15 mouse cellular contexts compared by ENCODE assay signal in the genomic region with DNA sequence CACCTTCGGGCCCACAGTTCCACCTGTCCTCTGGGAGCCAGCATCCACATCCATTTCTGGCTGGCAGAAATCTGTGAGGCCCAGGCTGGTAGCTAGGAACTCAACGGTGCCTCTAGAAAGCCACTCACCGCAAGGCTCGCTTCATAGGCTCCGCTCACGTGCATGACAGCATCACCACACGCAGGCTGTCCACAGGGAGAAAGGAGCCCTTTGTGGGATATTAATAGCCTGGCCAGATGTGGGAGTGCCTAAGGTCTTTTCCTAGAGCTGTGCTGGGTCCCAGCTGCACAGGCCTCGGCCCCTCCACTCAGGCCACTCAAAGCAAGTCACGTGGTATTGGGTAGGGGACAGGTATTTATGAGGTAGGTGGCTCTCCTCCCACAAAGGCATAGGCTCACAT. TPM values are rescaled to one million over a fixed set of nuclear protein-coding genes. Genes with fewer than 3 reads are reported as not detected.
DNase-seq lines count a peak whose midpoint lies in the region; ATAC-seq and TF ChIP-seq lines count a peak whose summit lies in the region.
"Had no signal": no experiment of that assay in that cellular context is flagged by ENCODE, and none has a peak within 500 bp of the region (broad histone marks: within the 10 kb centered on the region; RNA-seq: fewer than 3 reads in every experiment).

No protein-coding gene starts in this region.

- WGBS in heart, embryonic 15.5 days, result 38% methylated on average over 9 of the region's 9 CpGs
- WGBS in kidney, postnatal 0 days, result 55% methylated on average over 9 of the region's 9 CpGs

- ATAC-seq in heart, embryonic 15.5 days (replicated peaks; ENCODE audit: insufficient number of reproducible peaks, insufficient read depth, low FRiP score, low read depth), result peak; percentile 52
- ATAC-seq in kidney, postnatal 0 days (replicated peaks; ENCODE audit: low FRiP score, low read depth), result peak; percentile 42; the same call in 1 of the 2 replicates
- ATAC-seq: midbrain, embryonic 13.5 days had no signal

- no peak overlapping the region for H3K4me2 ChIP-seq in heart, embryonic 15.5 days
- H3K4me2 ChIP-seq in kidney, postnatal 0 days (ENCODE audit: low read length), result no peak overlapping the region
- H3K4me2 ChIP-seq: forebrain, embryonic 12.5 days; limb, embryonic 15.5 days; midbrain, embryonic 13.5 days had no signal

- H3K27me3 ChIP-seq in heart, embryonic 15.5 days, result no peaks in the 10 kb centered on the region
- H3K27me3 ChIP-seq in kidney, postnatal 0 days (ENCODE audit: insufficient read depth, low read length), result no peaks in the 10 kb centered on the region
- H3K27me3 ChIP-seq: limb, embryonic 15.5 days; midbrain, embryonic 13.5 days had no signal

- H3K9me3 ChIP-seq in heart, embryonic 15.5 days (replicated peaks), result no peaks in the 10 kb centered on the region
- H3K9me3 ChIP-seq in kidney, postnatal 0 days (replicated peaks; ENCODE audit: low read length), result no peaks in the 10 kb centered on the region
- H3K9me3 ChIP-seq: forebrain, embryonic 12.5 days; limb, embryonic 15.5 days; midbrain, embryonic 13.5 days had no signal

- no peak overlapping the region for H3K4me3 ChIP-seq in heart, embryonic 15.5 days
- no peak overlapping the region for H3K4me3 ChIP-seq in kidney, postnatal 0 days (replicated peaks; ENCODE audit: low read depth, low read length)
- H3K4me3 ChIP-seq: forebrain, embryonic 12.5 days; limb, embryonic 15.5 days; midbrain, embryonic 13.5 days had no signal

- H3K4me1 ChIP-seq in heart, embryonic 15.5 days (replicated peaks), result peaks cover 80% of the 10 kb centered on the region
- H3K4me1 ChIP-seq in kidney, postnatal 0 days (replicated peaks; ENCODE audit: insufficient read depth, low read length), result peaks cover 32% of the 10 kb centered on the region

- H3K9ac ChIP-seq in heart, embryonic 15.5 days, result no peak overlapping the region
- no peak overlapping the region for H3K9ac ChIP-seq in kidney, postnatal 0 days (ENCODE audit: low read depth, low read length)
- H3K9ac ChIP-seq: forebrain, embryonic 12.5 days; limb, embryonic 15.5 days; midbrain, embryonic 13.5 days had no signal

- peak overlapping the region; percentile 26 for H3K27ac ChIP-seq in heart, embryonic 15.5 days
- H3K27ac ChIP-seq in kidney, postnatal 0 days, result no peak overlapping the region
- H3K27ac ChIP-seq: forebrain, embryonic 12.5 days; limb, embryonic 15.5 days; macrophage; midbrain, embryonic 13.5 days had no signal

- no peak for TF ChIP-seq CTCF in kidney, postnatal 0 days (IDR thresholded peaks at IDR 0.05; ENCODE audit: low read depth)

- DNase-seq in heart, adult 11 months, result no peak
- no peak for DNase-seq in kidney, postnatal 0 days (ENCODE audit: low spot score)
- DNase-seq in kidney, adult 18-20 months, result no peak
- peak; percentile 62 to 66 for DNase-seq in B cell, adult 2 months
- peak; percentile 43 for DNase-seq in forelimb bud, embryonic 11.5 days (ENCODE audit: low read depth, low spot score)
- DNase-seq in ovary, postnatal 36 days (ENCODE audit: low spot score), result no peak
- DNase-seq: adrenal gland, postnatal 36 days; cerebellum, postnatal 25 days; kidney, adult 9 months; lung, adult 2 months had no signal

- H3K36me3 ChIP-seq in heart, embryonic 15.5 days, result no peaks in the 10 kb centered on the region
- no peaks in the 10 kb centered on the region for H3K36me3 ChIP-seq in kidney, postnatal 0 days (ENCODE audit: insufficient read depth, low read length)
- H3K36me3 ChIP-seq: forebrain, embryonic 12.5 days; limb, embryonic 15.5 days; midbrain, embryonic 13.5 days had no signal

RNA-seq across cellular contexts. Expression of a gene that starts 35.1 kb away (rescaled TPM):
- polyA plus RNA-seq in heart, embryonic 15.5 days (2015; fragmentation: Nextera tagmentation; extraction: Ambion mirVana), result 14.7 and 19.8 TPM in 2 replicates
- 23.8 and 24.6 TPM in 2 replicates for polyA plus RNA-seq in kidney, postnatal 0 days (2015; fragmentation: Nextera tagmentation; extraction: Ambion mirVana)

Comparison
In these comparisons a context has a peak if more than half of its experiments do, and no peak if none do; other contexts are left out.
1. DNase-seq: peak in B cell, adult 2 months (2 of 2) and forelimb bud, embryonic 11.5 days (single experiment); none in heart, adult 11 months (single experiment), kidney, postnatal 0 days (single experiment), kidney, adult 18-20 months (single experiment) and ovary, postnatal 36 days (single experiment).